Mouse (Mus musculus) embryonic facial prominence, embryonic 15.5 days (tissue): ENCODE measurements around the gene Eef2. TPM values are rescaled to one million over a fixed set of nuclear protein-coding genes. Genes with fewer than 3 reads are reported as not detected.
A peak's percentile ranks its signal among the peaks of the same experiment; 100 is the strongest.
"Not testable (repeated sequence)": the region's sequence is repeated elsewhere in the genome, so short reads cannot be mapped to it uniquely, and the experiment has no call there.

Experiments
- ATAC-seq: fragments of 200-750 bp; cut with Nextera tagmentation; 2 replicates; pipeline ENCODE4 v1.8.0; 2017; ENCODE audit warnings: low read depth, moderate TSS enrichment; ENCODE audit not compliant: insufficient number of reproducible peaks, low FRiP score, low TSS enrichment
- H3K27ac ChIP-seq: fragments of 300-500 bp; sonication (generic); replicated peaks from 2 replicates; pipeline ENCODE4 v1.5.1; 2015; ENCODE audit warnings: mild to moderate bottlenecking, inconsistent platforms
- H3K27me3 ChIP-seq: fragments of 300-500 bp; sonication (generic); 2 replicates; pipeline ENCODE4 v1.6.1; 2015; ENCODE audit warnings: inconsistent platforms
- H3K36me3 ChIP-seq: fragments of 300-500 bp; sonication (generic); 2 replicates; pipeline ENCODE4 v1.6.1; 2015; ENCODE audit warnings: mild to moderate bottlenecking, inconsistent platforms
- H3K4me1 ChIP-seq: fragments of 300-500 bp; sonication (generic); 2 replicates; pipeline ENCODE4 v1.6.1; 2015; ENCODE audit warnings: inconsistent platforms
- H3K4me2 ChIP-seq: fragments of 300-500 bp; sonication (generic); replicated peaks from 2 replicates; pipeline ENCODE4 v1.6.1; 2015; ENCODE audit warnings: mild to moderate bottlenecking, inconsistent platforms
- H3K4me3 ChIP-seq: fragments of 300-500 bp; sonication (generic); replicated peaks from 2 replicates; pipeline ENCODE4 v1.5.1; 2015; ENCODE audit warnings: mild to moderate bottlenecking, inconsistent platforms
- H3K9ac ChIP-seq: fragments of 300-500 bp; sonication (generic); 2 replicates; pipeline ENCODE4 v1.6.1; 2015; ENCODE audit warnings: inconsistent platforms
- H3K9me3 ChIP-seq: fragments of 300-500 bp; sonication (generic); replicated peaks from 2 replicates; pipeline ENCODE4 v1.6.1; 2016; ENCODE audit warnings: inconsistent platforms
- WGBS: fragments of 180-500 bp; shearing (Covaris S2); methylation state at CpG from one replicate; pipeline ENCODE4 v1.1.7; 2015; 5-methylcytosine and 5-hydroxymethylcytosine counted together
- polyA plus RNA-seq: library from polyadenylated mRNA; unstranded; fragments of >200 nt; fragmentation: Nextera tagmentation; extraction: Ambion mirVana; gene quantifications from 2 replicates; pipeline ENCODE4 v1.2.1, GENCODE M21; 2015

The Eef2 gene
- polyA plus RNA-seq, 1 experiment from 2014 or later, result 654 TPM

GRCm38 (mm10) chr10:81174617-81175344 lies 1.6 kb upstream of the Eef2 start:
- 2% methylated on average over 29 of the region's 29 CpGs for WGBS
- H3K9ac ChIP-seq, result peak overlapping the region; percentile 10; the same call in 1 of the 2 replicates
- H3K9me3 ChIP-seq, result no peaks in the 10 kb centered on the region
- no peaks in the 10 kb centered on the region for H3K27me3 ChIP-seq
- H3K4me2 ChIP-seq, result peak overlapping the region; percentile 65
- ATAC-seq, result peak; percentile 52; the same call in 1 of the 2 replicates
- peak overlapping the region; percentile 40 for H3K4me3 ChIP-seq
- peaks cover 23% of the 10 kb centered on the region for H3K36me3 ChIP-seq
- H3K27ac ChIP-seq, result peak overlapping the region; percentile 93
- H3K4me1 ChIP-seq, result peaks cover 45% of the 10 kb centered on the region

GRCm38 (mm10) chr10:81175345-81175701 lies 1.1 kb upstream of the Eef2 start:
- peak overlapping the region; percentile 93 for H3K27ac ChIP-seq
- H3K9ac ChIP-seq, ATAC-seq, H3K9me3 ChIP-seq, H3K27me3 ChIP-seq: not testable (repeated sequence)
- peaks cover 48% of the 10 kb centered on the region for H3K4me1 ChIP-seq
- H3K36me3 ChIP-seq, result peaks cover 28% of the 10 kb centered on the region
- 1% methylated on average over 4 of the region's 4 CpGs for WGBS
- peak overlapping the region; percentile 71 for H3K4me2 ChIP-seq
- H3K4me3 ChIP-seq, result peak overlapping the region; percentile 40

GRCm38 (mm10) chr10:81175936-81176465 lies 430 bp upstream of the Eef2 start:
- Histone ChIP-seq H3K27me3 (no peaks in the 10 kb centered on the region), H3K9me3 (no peaks in the 10 kb centered on the region), H3K9ac (peak overlapping the region; percentile 26; the same call in 1 of the 2 replicates), H3K4me3 (peak overlapping the region; percentile 97), H3K36me3 (peaks cover 35% of the 10 kb centered on the region), H3K4me2 (peak overlapping the region; percentile 71), H3K27ac (peak overlapping the region; percentile 93), H3K4me1 (peaks cover 50% of the 10 kb centered on the region)
- peak; percentile 8 for ATAC-seq
- 2% methylated on average over 13 of the region's 13 CpGs for WGBS

- H3K4me3 ChIP-seq, result peak overlapping the region; percentile 97
- no peak for ATAC-seq
- H3K36me3 ChIP-seq, result peaks cover 50% of the 10 kb centered on the region
- H3K27me3 ChIP-seq, result no peaks in the 10 kb centered on the region
- 9% methylated on average over 16 of the region's 16 CpGs for WGBS
- no peaks in the 10 kb centered on the region for H3K9me3 ChIP-seq
- H3K4me1 ChIP-seq, result peaks cover 56% of the 10 kb centered on the region
- peak overlapping the region; percentile 71 for H3K4me2 ChIP-seq
- peak overlapping the region; percentile 97 for H3K9ac ChIP-seq
- H3K27ac ChIP-seq, result peak overlapping the region; percentile 93
Measured at GRCm38 (mm10) chr10:81177491-81177925, 1.1 kb downstream of the Eef2 start.

GRCm38 (mm10) chr10:81177958-81178712 lies 1.7 kb downstream of the Eef2 start:
- Histone ChIP-seq H3K4me3 (peak overlapping the region; percentile 97), H3K9ac (peak overlapping the region; percentile 97), H3K27me3 (no peaks in the 10 kb centered on the region), H3K36me3 (peaks cover 50% of the 10 kb centered on the region), H3K27ac (peak overlapping the region; percentile 93; the same call in 1 of the 2 replicates), H3K9me3 (no peaks in the 10 kb centered on the region), H3K4me1 (peaks cover 56% of the 10 kb centered on the region), H3K4me2 (peak overlapping the region; percentile 71)
- 56% methylated on average over 14 of the region's 14 CpGs for WGBS
- ATAC-seq, result no peak

DNA sequence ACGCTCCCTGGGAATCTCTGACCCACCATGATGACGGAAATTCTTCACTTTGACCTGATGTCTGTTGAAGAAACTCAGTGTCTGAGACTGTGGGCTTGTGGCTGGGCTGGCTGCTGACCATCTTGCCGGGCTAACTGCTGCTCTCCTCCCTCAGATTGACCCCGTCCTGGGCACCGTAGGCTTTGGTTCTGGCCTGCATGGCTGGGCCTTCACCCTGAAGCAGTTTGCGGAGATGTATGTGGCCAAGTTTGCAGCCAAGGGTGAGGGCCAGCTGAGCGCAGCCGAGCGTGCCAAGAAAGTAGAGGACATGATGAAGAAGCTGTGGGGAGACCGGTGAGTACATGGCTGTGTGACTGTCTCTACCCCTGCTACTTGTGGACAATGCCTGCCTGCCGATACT lies 2.5 kb downstream of the Eef2 start:
- H3K4me3 ChIP-seq, result no peak overlapping the region
- peaks cover 56% of the 10 kb centered on the region for H3K4me1 ChIP-seq
- no peak overlapping the region for H3K4me2 ChIP-seq
- no peaks in the 10 kb centered on the region for H3K9me3 ChIP-seq
- ATAC-seq, result no peak
- no peak overlapping the region for H3K9ac ChIP-seq
- H3K27ac ChIP-seq, result 0 out of 2 replicates have a peak overlapping the region, but pooled peaks have one; percentile 8
- no peaks in the 10 kb centered on the region for H3K27me3 ChIP-seq
- H3K36me3 ChIP-seq, result peaks cover 50% of the 10 kb centered on the region
- WGBS, result 92% methylated on average over 11 of the region's 11 CpGs

GRCm38 (mm10) chr10:81179451-81180342 lies 3.3 kb downstream of the Eef2 start:
- ATAC-seq, result no peak
- 90% methylated on average over 32 of the region's 32 CpGs for WGBS
- Histone ChIP-seq H3K9ac (no peak overlapping the region), H3K9me3 (no peaks in the 10 kb centered on the region), H3K4me2 (no peak overlapping the region), H3K36me3 (peaks cover 50% of the 10 kb centered on the region), H3K27ac (no peak overlapping the region), H3K4me1 (peaks cover 56% of the 10 kb centered on the region), H3K4me3 (no peak overlapping the region), H3K27me3 (no peaks in the 10 kb centered on the region)

DNA sequence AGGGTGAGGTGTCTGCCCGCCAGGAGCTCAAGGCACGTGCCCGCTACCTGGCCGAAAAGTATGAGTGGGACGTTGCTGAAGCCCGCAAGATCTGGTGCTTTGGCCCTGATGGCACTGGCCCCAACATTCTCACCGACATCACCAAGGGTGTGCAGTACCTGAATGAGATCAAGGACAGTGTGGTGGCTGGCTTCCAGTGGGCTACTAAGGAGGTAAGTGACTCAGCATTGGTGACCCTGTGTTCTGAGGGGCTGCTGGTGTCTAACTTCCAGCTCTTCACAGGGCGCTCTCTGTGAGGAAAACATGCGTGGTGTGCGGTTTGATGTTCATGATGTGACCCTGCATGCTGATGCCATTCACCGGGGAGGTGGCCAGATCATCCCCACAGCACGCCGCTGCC lies 4.5 kb downstream of the Eef2 start:
- Histone ChIP-seq H3K27me3 (no peaks in the 10 kb centered on the region), H3K27ac (peak overlapping the region; percentile 76; the same call in 1 of the 2 replicates), H3K4me3 (no peak overlapping the region), H3K36me3 (peaks cover 61% of the 10 kb centered on the region), H3K9me3 (no peaks in the 10 kb centered on the region), H3K9ac (no peak overlapping the region), H3K4me1 (peaks cover 48% of the 10 kb centered on the region), H3K4me2 (no peak overlapping the region)
- 91% methylated on average over 13 of the region's 13 CpGs for WGBS
- ATAC-seq, result no peak

- H3K27me3 ChIP-seq, H3K9me3 ChIP-seq, ATAC-seq, H3K4me2 ChIP-seq, H3K4me3 ChIP-seq, H3K9ac ChIP-seq: not testable (repeated sequence)
- Histone ChIP-seq H3K36me3 (peaks cover 67% of the 10 kb centered on the region), H3K27ac (peak overlapping the region; percentile 76; the same call in 1 of the 2 replicates), H3K4me1 (peaks cover 48% of the 10 kb centered on the region)
- 76% methylated on average over 12 of the region's 12 CpGs for WGBS
Measured at GRCm38 (mm10) chr10:81181860-81182259, 5.4 kb downstream of the Eef2 start.

DNA sequence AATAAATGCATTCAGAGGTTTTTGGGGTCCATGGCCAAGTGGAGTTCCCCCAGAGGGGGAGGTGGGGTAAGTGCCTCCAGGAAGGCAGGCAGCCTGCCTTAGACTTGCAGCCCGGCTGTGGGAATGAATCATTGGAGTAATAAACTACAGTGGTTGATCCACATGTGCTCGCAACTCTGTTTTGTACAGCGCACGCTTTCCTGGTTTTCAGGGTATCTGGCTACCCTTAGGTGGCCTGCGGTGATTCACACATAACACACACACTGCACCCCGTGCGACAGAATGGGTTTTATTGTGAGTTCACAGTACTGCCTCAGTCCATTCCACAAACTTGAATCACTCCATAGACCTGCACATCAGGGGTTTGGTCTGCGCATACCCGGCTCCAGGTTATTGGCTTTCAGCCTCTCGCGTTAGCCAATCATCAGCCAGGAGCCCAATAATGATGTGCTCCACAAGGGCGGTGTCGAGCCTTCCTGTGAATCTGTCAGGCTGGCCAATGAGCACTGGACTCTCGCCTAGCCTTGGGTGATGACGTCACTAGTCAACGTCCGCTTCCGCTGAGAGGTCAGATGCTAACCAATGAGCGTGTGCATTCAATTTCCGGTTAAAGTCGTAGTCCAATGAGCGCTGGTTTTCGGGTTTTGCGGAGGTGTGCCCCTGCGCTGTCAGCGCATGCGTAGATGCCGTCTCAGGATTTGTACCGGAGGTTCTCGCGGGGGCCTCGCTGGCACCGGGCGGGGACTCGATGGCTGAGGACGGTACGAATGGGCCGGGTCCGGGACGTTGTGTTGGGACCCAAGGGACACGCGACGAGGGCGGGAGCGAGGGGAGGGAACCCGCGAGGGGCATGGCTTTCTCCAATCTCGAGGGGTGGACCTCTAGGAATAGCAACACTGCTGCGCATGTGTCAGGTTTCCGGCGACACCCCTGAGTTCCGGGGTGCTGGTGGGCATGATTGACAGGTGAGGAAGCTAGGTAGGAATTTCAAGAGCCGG lies 6.2 kb downstream of the Eef2 start, which contains the start of gene Dapk3:
Gene Dapk3 (plus strand): TSS at position 670 of the 998 bp plus-strand sequence.
- peak within 1 kb of the TSS; percentile 62 for H3K4me2 ChIP-seq
- peak within 1 kb of the TSS; percentile 64 for H3K9ac ChIP-seq
- peaks cover 73% of the 10 kb centered on the region for H3K36me3 ChIP-seq
- H3K27ac ChIP-seq, result peak within 1 kb of the TSS; percentile 91
- 5% methylated on average over 53 of the region's 53 CpGs for WGBS
- H3K4me1 ChIP-seq, result peaks cover 45% of the 10 kb centered on the region
- no peaks in the 10 kb centered on the region for H3K9me3 ChIP-seq
- peak; percentile 94 for ATAC-seq
- H3K27me3 ChIP-seq, result no peaks in the 10 kb centered on the region
- H3K4me3 ChIP-seq, result peak within 1 kb of the TSS; percentile 74
